ENCODE assay signal across 7 mouse cellular contexts in the genomic region with DNA sequence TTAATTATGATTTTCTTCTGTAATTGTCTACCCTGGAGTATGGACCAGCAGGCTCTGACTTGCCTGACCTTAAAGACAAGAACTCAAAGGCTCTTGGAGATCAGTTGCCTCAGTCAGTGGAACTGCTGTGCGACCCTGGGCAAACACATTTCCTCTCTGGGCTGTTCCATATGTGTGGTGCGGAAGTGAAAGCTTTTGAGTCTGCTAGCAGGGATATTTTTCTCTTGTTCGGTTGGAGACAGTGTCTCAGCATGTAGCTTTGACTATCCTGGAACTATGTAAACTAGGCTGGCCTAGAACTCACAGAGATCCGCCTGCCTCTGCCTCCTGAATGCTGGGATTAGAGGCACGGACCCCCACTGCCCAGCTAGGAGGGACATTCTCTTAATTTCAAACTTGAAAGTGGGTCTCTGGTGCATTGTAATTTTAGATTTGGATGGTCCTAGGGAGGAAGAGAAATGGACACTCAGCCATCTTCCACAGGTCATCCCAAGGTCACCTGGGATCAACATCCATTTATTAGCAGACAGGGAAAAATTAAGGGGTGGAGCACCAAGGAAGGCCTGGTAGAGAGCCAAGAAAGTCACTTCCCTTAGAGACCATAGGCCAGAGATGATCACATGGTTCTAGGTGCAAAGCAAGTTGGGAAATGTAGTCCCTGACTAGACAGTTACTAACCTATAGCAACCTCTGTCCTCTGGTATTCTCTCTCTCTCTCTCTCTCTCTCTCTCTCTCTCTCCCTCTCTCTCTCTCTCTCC.
DNase-seq lines count a peak whose midpoint lies in the region; ATAC-seq and TF ChIP-seq lines count a peak whose summit lies in the region.

No protein-coding gene starts in this region.

- no peak overlapping the region for H3K4me3 ChIP-seq in neural tube, embryonic 11.5 days (ENCODE audit: low read depth, low read length)
- H3K4me3 ChIP-seq in hindbrain, postnatal 0 days (ENCODE audit: low read length), result no peak overlapping the region

- no peak for TF ChIP-seq CTCF in brain, embryonic 14.5 days (IDR thresholded peaks at IDR 0.05; ENCODE audit: borderline replicate concordance, extremely low read depth, insufficient read depth, insufficient read length)
- no peak for TF ChIP-seq CTCF in hindbrain, postnatal 0 days (IDR thresholded peaks at IDR 0.05; ENCODE audit: low read depth)

- H3K9me3 ChIP-seq in neural tube, embryonic 11.5 days (ENCODE audit: control insufficient read depth, low read length), result no peaks in the 10 kb centered on the region
- no peaks in the 10 kb centered on the region for H3K9me3 ChIP-seq in hindbrain, postnatal 0 days (ENCODE audit: low read length)

- no peak for TF ChIP-seq POLR2A in brain, embryonic 14.5 days (IDR thresholded peaks at IDR 0.05; ENCODE audit: borderline replicate concordance, extremely low read depth, insufficient read depth, insufficient read length, poor library complexity, severe bottlenecking)

- DNase-seq in neural tube, embryonic 11.5 days (ENCODE audit: low spot score), result no peak
- DNase-seq in neural tube, embryonic 10.5 days (ENCODE audit: extremely low spot score, low spot score), result no peak
- DNase-seq in brain, embryonic 14.5 days (ENCODE audit: low read depth), result peak; percentile 59
- DNase-seq in hindbrain, postnatal 0 days (ENCODE audit: low spot score), result peak; percentile 74
- peak; percentile 79 for DNase-seq in lung, postnatal 36 days
- no peak for DNase-seq in B cell, adult 2 months
- no peak for DNase-seq in cerebellum, postnatal 4 days (ENCODE audit: low spot score in 2 of 2)

- H3K27me3 ChIP-seq in neural tube, embryonic 11.5 days (ENCODE audit: control insufficient read depth, insufficient read depth, low read length), result no peaks in the 10 kb centered on the region
- no peaks in the 10 kb centered on the region for H3K27me3 ChIP-seq in hindbrain, postnatal 0 days (ENCODE audit: insufficient read depth, low read length)

- no peak overlapping the region for H3K4me2 ChIP-seq in neural tube, embryonic 11.5 days (ENCODE audit: low read depth)
- H3K4me2 ChIP-seq in hindbrain, postnatal 0 days (ENCODE audit: low read depth, low read length), result no peak overlapping the region

- no peaks in the 10 kb centered on the region for H3K4me1 ChIP-seq in neural tube, embryonic 11.5 days (ENCODE audit: control insufficient read depth, insufficient read depth, low read length)
- no peaks in the 10 kb centered on the region for H3K4me1 ChIP-seq in hindbrain, postnatal 0 days (ENCODE audit: insufficient read depth, low read length)

- ATAC-seq in neural tube, embryonic 11.5 days (ENCODE audit: insufficient read depth, low FRiP score, low TSS enrichment), result 0 out of 2 replicates have a peak, but pooled peaks have one; percentile 67
- ATAC-seq in hindbrain, postnatal 0 days, result peak; percentile 70; the same call in 1 of the 2 replicates

- 90% methylated on average over 5 of the region's 5 CpGs for WGBS in neural tube, embryonic 11.5 days
- 89% methylated on average over 5 of the region's 5 CpGs for WGBS in hindbrain, postnatal 0 days

- no peaks in the 10 kb centered on the region for H3K36me3 ChIP-seq in neural tube, embryonic 11.5 days (ENCODE audit: control insufficient read depth, insufficient read depth, low read length)
- no peaks in the 10 kb centered on the region for H3K36me3 ChIP-seq in hindbrain, postnatal 0 days (ENCODE audit: insufficient read depth, low read length)

- H3K27ac ChIP-seq in neural tube, embryonic 11.5 days (ENCODE audit: low read depth, low read length), result no peak overlapping the region
- no peak overlapping the region for H3K27ac ChIP-seq in hindbrain, postnatal 0 days

- H3K9ac ChIP-seq in neural tube, embryonic 11.5 days (ENCODE audit: low read length), result no peak overlapping the region
- H3K9ac ChIP-seq in hindbrain, postnatal 0 days (replicated peaks; ENCODE audit: low read length), result no peak overlapping the region

Comparison
In these comparisons a context has a peak if more than half of its experiments do, and no peak if none do; other contexts are left out.
1. DNase-seq: peak in brain, embryonic 14.5 days (single experiment), hindbrain, postnatal 0 days (single experiment) and lung, postnatal 36 days (single experiment); none in neural tube, embryonic 11.5 days (single experiment), neural tube, embryonic 10.5 days (single experiment), B cell, adult 2 months (0 of 2) and cerebellum, postnatal 4 days (0 of 2).